Mouse (Mus musculus) limb, embryonic 11.5 days (tissue): ENCODE data around the gene Mmp28. TPM values are rescaled to one million over a fixed set of nuclear protein-coding genes. Genes with fewer than 3 reads are reported as not detected.

Experiments
- ATAC-seq: fragments of 200-750 bp; cut with Nextera tagmentation; 2 replicates; pipeline ENCODE4 v1.8.0; 2017; ENCODE audit warnings: low read depth; ENCODE audit not compliant: insufficient number of reproducible peaks, low FRiP score, low TSS enrichment
- DNase-seq: peaks from one replicate; pipeline ENCODE4 v3.0.0-alpha.2; 2015; ENCODE audit warnings: low spot score
- H3K27ac ChIP-seq: fragments of 300-500 bp; sonication (generic); replicated peaks from 2 replicates; pipeline ENCODE4 v1.5.1; 2014; ENCODE audit warnings: low read depth, mild to moderate bottlenecking, low read length
- H3K27me3 ChIP-seq: fragments of 300-500 bp; sonication (generic); 2 replicates; pipeline ENCODE4 v1.6.1; 2014; ENCODE audit warnings: mild to moderate bottlenecking, low read length, mixed read lengths; ENCODE audit not compliant: control insufficient read depth, insufficient read depth
- H3K36me3 ChIP-seq: fragments of 300-500 bp; sonication (generic); 2 replicates; pipeline ENCODE4 v1.6.1; 2014; ENCODE audit warnings: mild to moderate bottlenecking, low read length, moderate library complexity, mixed read lengths; ENCODE audit not compliant: control insufficient read depth, insufficient read depth
- H3K4me1 ChIP-seq: fragments of 300-500 bp; sonication (generic); 2 replicates; pipeline ENCODE4 v1.6.1; 2014; ENCODE audit warnings: low read length, mixed read lengths; ENCODE audit not compliant: control insufficient read depth, insufficient read depth
- H3K4me2 ChIP-seq: fragments of 300-500 bp; sonication (generic); 2 replicates; pipeline ENCODE4 v1.6.1; 2014; ENCODE audit warnings: low read depth, mild to moderate bottlenecking, moderate library complexity; ENCODE audit not compliant: severe bottlenecking
- H3K4me3 ChIP-seq: fragments of 300-500 bp; sonication (generic); 2 replicates; pipeline ENCODE4 v1.5.1; 2014; ENCODE audit warnings: low read depth, low read length
- H3K9ac ChIP-seq: fragments of 300-500 bp; sonication (generic); 2 replicates; pipeline ENCODE4 v1.6.1; 2014; ENCODE audit warnings: mild to moderate bottlenecking, low read length
- H3K9me3 ChIP-seq: fragments of 300-500 bp; sonication (generic); 2 replicates; pipeline ENCODE4 v1.6.1; 2016; ENCODE audit warnings: low read length; ENCODE audit not compliant: control insufficient read depth
- WGBS: fragments of 180-500 bp; shearing (Covaris S2); extraction: QIAGEN DNeasy Blood & Tissue Kit; methylation state at CpG from one replicate; pipeline ENCODE4 v1.1.7; 2014; 5-methylcytosine and 5-hydroxymethylcytosine counted together
- polyA plus RNA-seq: library from polyadenylated mRNA; unstranded; fragments of >200 nt; fragmentation: Nextera tagmentation; extraction: Ambion mirVana; gene quantifications from 2 replicates; pipeline ENCODE4 v1.2.1, GENCODE M21; 2014

Gene Mmp28
- polyA plus RNA-seq, 1 experiment from 2014 or later = 2.9 TPM

DNA sequence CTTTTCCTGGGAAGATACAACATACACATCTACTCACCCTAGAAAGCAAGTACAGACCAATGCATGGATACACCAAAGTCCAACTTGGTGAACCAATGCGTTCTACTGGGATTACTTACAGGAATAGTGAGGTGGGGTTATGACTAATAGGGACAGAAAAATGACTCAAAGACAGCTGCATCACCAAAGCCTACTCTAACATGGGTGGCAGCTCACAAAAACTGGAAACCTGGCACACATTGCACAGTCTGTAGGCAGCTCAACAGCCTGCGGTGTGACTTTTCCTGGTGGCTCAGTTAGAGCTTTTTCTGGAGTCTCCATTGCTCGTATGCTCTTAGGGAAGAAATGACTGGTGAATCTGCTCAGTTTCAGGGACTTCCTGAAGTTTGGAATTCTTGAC is 5.9 kb upstream of the Mmp28 start:
- Histone ChIP-seq H3K27me3 (peaks cover 2% of the 10 kb centered on the region; the same call in 1 of the 2 replicates), H3K27ac (no peak overlapping the region), H3K4me2 (no peak overlapping the region), H3K4me1 (no peaks in the 10 kb centered on the region), H3K36me3 (no peaks in the 10 kb centered on the region), H3K9ac (no peak overlapping the region), H3K4me3 (no peak overlapping the region), H3K9me3 (no peaks in the 10 kb centered on the region)
- 92% methylated on average over 3 of the region's 3 CpGs for WGBS
- no peak for DNase-seq
- ATAC-seq = no peak

DNA sequence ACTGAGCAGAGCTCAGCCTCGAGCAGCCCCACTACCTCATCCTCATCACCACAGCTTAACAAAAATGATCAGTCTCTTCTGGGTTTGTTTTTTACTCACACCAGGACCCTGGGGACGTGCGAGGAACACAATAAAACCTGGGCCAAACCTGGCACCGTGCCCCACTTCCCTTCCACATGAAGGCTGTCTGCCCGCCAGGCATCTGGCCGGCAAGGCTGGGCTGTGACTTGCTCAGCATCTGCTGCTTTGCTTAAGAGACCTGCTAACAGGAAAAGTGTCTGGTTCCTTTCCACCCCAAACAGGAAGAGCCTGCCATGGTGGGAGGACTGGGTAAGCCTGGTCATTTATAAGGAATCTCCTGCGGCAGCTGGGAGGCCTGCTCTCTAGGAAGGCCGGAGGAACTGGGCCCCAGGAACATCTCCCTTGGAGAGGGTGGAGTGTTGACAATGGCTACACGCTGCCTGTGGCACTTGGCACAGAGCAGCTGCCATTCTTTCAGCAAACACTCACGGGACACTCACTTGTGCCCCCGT is 4.3 kb upstream of the Mmp28 start:
- Histone ChIP-seq H3K27me3 (peaks cover 14% of the 10 kb centered on the region), H3K4me3 (no peak overlapping the region), H3K36me3 (no peaks in the 10 kb centered on the region), H3K4me2 (no peak overlapping the region), H3K9ac (no peak overlapping the region), H3K9me3 (no peaks in the 10 kb centered on the region), H3K4me1 (no peaks in the 10 kb centered on the region; the same call in 1 of the 2 replicates), H3K27ac (no peak overlapping the region)
- ATAC-seq (no peak), DNase-seq (peak; percentile 36)
- 64% methylated on average over 11 of the region's 11 CpGs for WGBS

DNA sequence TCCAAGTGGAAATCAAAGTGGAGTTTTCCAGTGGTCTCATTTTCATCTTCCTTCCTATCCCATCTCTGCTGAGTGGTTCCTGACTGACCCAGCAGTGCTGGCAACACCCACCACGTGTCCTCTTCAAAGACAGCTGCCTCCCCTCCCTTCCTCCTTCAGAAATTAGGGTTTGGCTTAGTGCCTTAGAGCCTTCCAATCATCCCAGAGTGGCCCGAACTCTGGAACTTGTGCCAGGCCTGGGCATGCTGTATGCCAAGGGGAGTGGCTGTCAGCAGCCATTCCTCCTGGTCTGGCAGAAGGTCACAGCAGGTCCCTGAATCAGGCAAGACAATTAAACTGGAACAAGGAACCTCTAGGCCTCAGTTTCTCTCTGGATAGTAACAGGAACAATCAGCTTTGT is 3.1 kb upstream of the Mmp28 start:
- Histone ChIP-seq H3K9me3 (no peaks in the 10 kb centered on the region), H3K4me3 (no peak overlapping the region), H3K4me1 (no peaks in the 10 kb centered on the region; the same call in 1 of the 2 replicates), H3K4me2 (no peak overlapping the region), H3K36me3 (no peaks in the 10 kb centered on the region), H3K27me3 (peaks cover 20% of the 10 kb centered on the region), H3K27ac (no peak overlapping the region), H3K9ac (no peak overlapping the region)
- peak; percentile 17 for DNase-seq
- no peak for ATAC-seq
- 37% methylated on average over 2 of the region's 2 CpGs for WGBS

DNA sequence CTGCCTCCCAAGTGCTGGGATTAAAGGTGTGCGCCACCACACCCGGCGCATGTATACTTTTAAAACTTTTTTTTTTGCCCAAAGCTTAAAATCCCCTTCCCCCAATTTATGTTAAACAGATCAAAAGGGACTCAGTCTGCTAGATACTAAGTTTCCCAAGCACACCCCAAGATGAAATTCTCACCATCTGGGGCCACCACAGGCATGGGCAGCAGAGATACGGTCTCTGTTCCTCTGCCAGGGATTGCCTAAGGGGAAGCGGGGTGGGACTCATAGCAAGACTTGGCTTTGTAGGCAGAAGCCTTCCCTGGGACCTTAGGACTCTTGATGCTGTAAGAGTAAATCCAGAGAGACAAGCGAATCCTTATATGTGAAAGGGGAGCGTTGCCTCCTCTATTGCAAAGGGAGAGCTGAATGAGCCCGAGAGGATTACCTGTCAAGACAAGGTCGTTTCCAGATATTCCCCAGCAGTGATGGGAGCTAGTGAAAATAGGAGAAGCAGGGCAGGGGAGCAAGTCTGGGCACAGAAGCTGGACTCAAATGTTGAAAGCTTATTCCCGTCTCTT is 1.3 kb downstream of the Mmp28 start:
- no peaks in the 10 kb centered on the region for H3K36me3 ChIP-seq
- no peaks in the 10 kb centered on the region; the same call in 1 of the 2 replicates for H3K4me1 ChIP-seq
- H3K4me3 ChIP-seq = no peak overlapping the region
- ATAC-seq (no peak), DNase-seq (no peak)
- no peaks in the 10 kb centered on the region for H3K9me3 ChIP-seq
- WGBS = 72% methylated on average over 10 of the region's 10 CpGs
- peaks cover 20% of the 10 kb centered on the region for H3K27me3 ChIP-seq
- no peak overlapping the region for H3K4me2 ChIP-seq
- no peak overlapping the region for H3K9ac ChIP-seq
- H3K27ac ChIP-seq = no peak overlapping the region

DNA sequence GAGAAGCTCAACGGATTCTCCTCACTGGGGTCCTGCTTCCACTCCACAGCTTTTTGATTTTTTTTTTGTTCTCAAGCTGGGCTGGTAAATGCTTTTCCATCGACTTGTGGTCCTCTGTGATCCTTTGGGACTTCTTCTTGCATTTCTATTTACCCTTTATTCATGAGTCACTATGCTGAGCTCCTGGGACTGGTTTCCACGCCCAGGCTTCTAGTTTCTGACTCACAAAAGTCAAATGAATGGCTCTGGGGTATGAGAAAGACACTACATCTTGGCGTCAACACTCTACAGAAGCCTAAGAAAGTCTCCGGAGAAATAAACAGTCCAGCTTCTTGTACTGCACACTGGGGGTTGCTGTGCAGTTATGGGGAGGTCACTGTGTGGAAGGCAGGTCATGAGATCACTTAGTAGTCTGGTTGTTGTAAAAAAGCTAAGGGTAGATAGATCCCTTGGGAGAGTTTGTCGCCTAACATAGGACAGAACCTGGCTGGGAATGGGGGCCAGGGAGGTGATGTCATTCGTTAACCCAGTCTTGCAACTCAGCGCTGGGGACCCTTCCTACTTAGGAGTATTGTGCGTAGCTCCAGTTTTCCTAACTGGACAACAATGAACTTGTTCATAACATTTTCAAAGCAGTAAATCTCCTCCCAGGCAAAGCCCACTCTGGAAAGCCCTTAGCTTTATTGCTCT is 4.8 kb downstream of the Mmp28 start:
- ATAC-seq (0 out of 2 replicates have a peak, but pooled peaks have one; percentile 62), DNase-seq (no peak)
- Histone ChIP-seq H3K4me3 (no peak overlapping the region), H3K27ac (0 out of 2 replicates have a peak overlapping the region, but pooled peaks have one; percentile 3), H3K4me2 (no peak overlapping the region), H3K36me3 (no peaks in the 10 kb centered on the region), H3K9ac (no peak overlapping the region), H3K4me1 (peaks cover 12% of the 10 kb centered on the region; the same call in 1 of the 2 replicates), H3K27me3 (peaks cover 15% of the 10 kb centered on the region), H3K9me3 (no peaks in the 10 kb centered on the region)
- WGBS = 58% methylated on average over 9 of the region's 9 CpGs

DNA sequence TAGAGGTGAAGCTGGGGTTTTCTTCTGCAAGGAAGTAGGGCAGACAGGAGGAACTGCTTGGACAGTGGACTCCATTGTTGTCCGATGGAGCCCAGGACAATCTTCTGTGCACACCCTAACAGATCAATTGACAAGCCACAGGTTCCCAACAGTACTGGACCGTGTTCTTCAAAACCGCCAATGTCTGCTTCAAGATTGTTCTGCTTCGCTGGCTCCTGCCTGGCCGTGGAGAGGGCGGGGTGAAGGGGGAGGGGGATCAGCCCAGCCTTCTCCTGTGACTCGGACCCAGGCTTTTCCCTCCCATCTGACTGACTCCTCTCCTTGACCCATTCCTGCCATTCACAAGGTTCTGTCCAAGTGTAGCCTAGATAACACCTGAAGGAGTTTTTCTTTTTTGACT is 5.6 kb downstream of the Mmp28 start:
- Histone ChIP-seq H3K36me3 (no peaks in the 10 kb centered on the region), H3K27ac (no peak overlapping the region), H3K4me1 (peaks cover 12% of the 10 kb centered on the region; the same call in 1 of the 2 replicates), H3K9me3 (no peaks in the 10 kb centered on the region), H3K27me3 (peaks cover 7% of the 10 kb centered on the region), H3K4me3 (no peak overlapping the region), H3K9ac (no peak overlapping the region), H3K4me2 (no peak overlapping the region)
- ATAC-seq (no peak), DNase-seq (no peak)
- WGBS = 61% methylated on average over 7 of the region's 7 CpGs

DNA sequence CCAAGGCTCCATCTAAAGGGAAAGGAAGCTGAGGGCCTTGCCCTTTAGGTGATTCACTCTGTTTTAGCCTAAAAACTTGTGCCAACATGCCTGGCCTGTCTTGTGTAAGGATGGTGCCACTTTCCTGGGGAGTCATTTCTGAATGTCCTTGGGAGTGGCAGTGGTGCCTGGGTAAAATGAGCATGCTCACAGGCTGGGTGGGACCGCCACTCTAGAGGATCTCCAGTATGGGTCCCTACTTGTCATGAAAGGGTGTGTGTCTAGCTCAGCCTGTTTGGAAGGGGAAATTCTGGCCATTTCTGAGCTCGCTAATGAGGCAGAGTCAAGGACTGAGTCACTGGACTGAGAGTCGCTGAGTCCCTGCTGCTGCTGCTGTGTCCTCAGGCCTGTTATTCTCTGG is 7.3 kb downstream of the Mmp28 start:
- no peak for DNase-seq
- Histone ChIP-seq H3K4me3 (no peak overlapping the region), H3K36me3 (no peaks in the 10 kb centered on the region), H3K4me2 (no peak overlapping the region), H3K27ac (no peak overlapping the region), H3K27me3 (no peaks in the 10 kb centered on the region), H3K4me1 (peaks cover 12% of the 10 kb centered on the region; the same call in 1 of the 2 replicates), H3K9ac (no peak overlapping the region), H3K9me3 (no peaks in the 10 kb centered on the region)
- WGBS = 64% methylated on average over 3 of the region's 3 CpGs
- no peak for ATAC-seq

DNA sequence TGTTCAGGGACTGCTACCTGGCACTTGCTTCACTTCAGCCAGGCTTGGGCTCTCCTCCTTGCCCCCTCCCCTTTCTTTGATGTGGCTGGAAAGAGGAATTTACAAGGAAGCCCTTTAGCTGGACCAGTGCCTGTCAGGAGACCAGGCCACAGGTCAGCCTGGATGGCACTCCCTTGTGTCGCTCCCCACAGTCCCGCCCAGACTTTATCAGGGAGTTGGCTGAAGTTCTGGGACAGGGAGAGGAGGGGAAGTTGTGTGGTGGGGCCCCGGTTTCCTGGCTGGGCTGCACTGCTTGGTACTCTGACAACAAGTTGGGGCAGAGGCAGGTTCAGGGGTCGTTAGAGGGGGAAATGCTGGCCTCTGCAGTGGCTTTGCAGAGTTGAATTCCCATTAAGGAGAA is 8.3 kb downstream of the Mmp28 start:
- ATAC-seq (no peak), DNase-seq (no peak)
- H3K27ac ChIP-seq = no peak overlapping the region
- no peak overlapping the region for H3K4me2 ChIP-seq
- H3K36me3 ChIP-seq = no peaks in the 10 kb centered on the region
- 3% methylated on average over 4 of the region's 4 CpGs for WGBS
- no peaks in the 10 kb centered on the region for H3K9me3 ChIP-seq
- H3K4me3 ChIP-seq = no peak overlapping the region
- peaks cover 13% of the 10 kb centered on the region; the same call in 1 of the 2 replicates for H3K4me1 ChIP-seq
- H3K9ac ChIP-seq = no peak overlapping the region
- no peaks in the 10 kb centered on the region for H3K27me3 ChIP-seq
